Mouse (Mus musculus) C2C12 (cell line): ENCODE data around the gene Timmdc1. TPM values are rescaled to one million over a fixed set of nuclear protein-coding genes. Genes with fewer than 3 reads are reported as not detected.

Experiments used
- H3K27me3 ChIP-seq: one replicate; pipeline ENCODE4 v1.6.1; 2011; ENCODE audit not compliant: control insufficient read depth, insufficient read depth, insufficient read length
- H3K36me3 ChIP-seq: one replicate; pipeline ENCODE4 v1.6.1; 2011; ENCODE audit not compliant: control insufficient read depth, insufficient read depth
- H3K4me3 ChIP-seq: one replicate; pipeline ENCODE4 v1.5.1; 2011; ENCODE audit warnings: mild to moderate bottlenecking, control low read depth; ENCODE audit not compliant: poor library complexity, insufficient read depth, severe bottlenecking
- H3K79me2 ChIP-seq: one replicate; pipeline ENCODE4 v1.6.1; 2011; ENCODE audit not compliant: control insufficient read depth, insufficient read depth
- H3K79me3 ChIP-seq: one replicate; pipeline ENCODE4 v1.6.1; 2011; ENCODE audit warnings: low read depth, control low read depth
- H3ac ChIP-seq: one replicate; pipeline ENCODE3; 2011; ENCODE audit warnings: low read depth; ENCODE audit not compliant: control insufficient read depth, insufficient read length
- CEBPB ChIP-seq: IDR thresholded peaks from one replicate; pipeline ENCODE4 v1.6.1; 2011; ENCODE audit warnings: low read depth, mild to moderate bottlenecking, control low read depth, moderate library complexity
- CTCF ChIP-seq: IDR thresholded peaks from one replicate; pipeline ENCODE4 v1.5.1; 2011; ENCODE audit not compliant: control insufficient read depth, insufficient read depth, insufficient read length
- FOSL1 ChIP-seq: IDR thresholded peaks from one replicate; pipeline ENCODE4 v1.8.0; 2011; ENCODE audit warnings: mild to moderate bottlenecking, low read length; ENCODE audit not compliant: poor library complexity, insufficient read depth, severe bottlenecking
- MAX ChIP-seq: IDR thresholded peaks from one replicate; pipeline ENCODE4 v1.6.1; 2011; ENCODE audit warnings: mild to moderate bottlenecking, control low read depth
- MYOD1 ChIP-seq: IDR thresholded peaks from one replicate; pipeline ENCODE4 v1.6.1; 2011; ENCODE audit warnings: low read depth; ENCODE audit not compliant: control insufficient read depth, insufficient read length
- MYOG ChIP-seq: IDR thresholded peaks from one replicate; pipeline ENCODE4 v1.6.1; 2011; ENCODE audit not compliant: control insufficient read depth, insufficient read length; ENCODE audit errors: extremely low read depth
- USF1 ChIP-seq: IDR thresholded peaks from one replicate; pipeline ENCODE4 v1.6.1; 2011; ENCODE audit warnings: low read depth, mild to moderate bottlenecking, control low read depth, moderate library complexity
- polyA plus RNA-seq: library from polyadenylated mRNA; unstranded; fragments of >200 nt; fragmentation: generic; extraction: Trizol; gene quantifications from one replicate; pipeline ENCODE4 v1.2.1, GENCODE M21; 2012; ENCODE audit warnings: missing spikeins

Gene Timmdc1
- polyA plus RNA-seq, 1 experiment: 29.5 TPM

- Histone ChIP-seq H3K4me3 (peak overlapping the region; percentile 76), H3K79me2 (peaks cover 49% of the 10 kb centered on the region), H3K36me3 (peaks cover 13% of the 10 kb centered on the region), H3K27me3 (peaks cover 3% of the 10 kb centered on the region), H3K79me3 (peaks cover 34% of the 10 kb centered on the region), H3ac (peak overlapping the region; percentile 84)
- no peak for TF ChIP-seq CTCF
- TF ChIP-seq MYOG: no peak
- TF ChIP-seq MYOD1: no peak
- no peak for TF ChIP-seq USF1
- TF ChIP-seq MAX: no peak
- TF ChIP-seq FOSL1: no peak
- no peak for TF ChIP-seq CEBPB
Measured at GRCm38 (mm10) chr16:38562131-38562967, 39.9 kb upstream of the Timmdc1 start.

GRCm38 (mm10) chr16:38558221-38558748, 35.8 kb upstream of the Timmdc1 start, which contains the start of gene Tmem39a:
Gene Tmem39a (plus strand): TSS chr16:38558698.
- H3K79me2 ChIP-seq: peaks cover 8% of the 10 kb centered on the region
- peaks cover 6% of the 10 kb centered on the region for H3K79me3 ChIP-seq
- peaks cover 14% of the 10 kb centered on the region for H3K27me3 ChIP-seq
- H3K36me3 ChIP-seq: no peaks in the 10 kb centered on the region
- no peak for TF ChIP-seq MYOG
- TF ChIP-seq FOSL1: no peak
- TF ChIP-seq MAX: no peak
- no peak for TF ChIP-seq CEBPB
- no peak for TF ChIP-seq MYOD1
- no peak within 1 kb of the TSS for H3K4me3 ChIP-seq
- no peak within 1 kb of the TSS for H3ac ChIP-seq

- H3K4me3 ChIP-seq: no peak overlapping the region
Measured at GRCm38 (mm10) chr16:38555988-38556387, 33.5 kb upstream of the Timmdc1 start.

GRCm38 (mm10) chr16:38549479-38550396, 27.3 kb upstream of the Timmdc1 start, which contains the start of gene Poglut1:
Gene Poglut1 (minus strand): TSS chr16:38550258.
- no peaks in the 10 kb centered on the region for H3K27me3 ChIP-seq
- H3K79me3 ChIP-seq: no peaks in the 10 kb centered on the region
- H3ac ChIP-seq: peak within 1 kb of the TSS; percentile 88
- TF ChIP-seq USF1 (peak; percentile 83), MAX (peak; percentile 97), FOSL1 (no peak)
- H3K79me2 ChIP-seq: peaks cover 28% of the 10 kb centered on the region
- H3K4me3 ChIP-seq: peak within 1 kb of the TSS; percentile 71
- H3K36me3 ChIP-seq: peaks cover 32% of the 10 kb centered on the region

More at GRCm38 (mm10) chr16:38555988-38556387, 33.5 kb upstream of the Timmdc1 start:
- TF ChIP-seq MAX (no peak), MYOD1 (no peak), CTCF (no peak)
- Histone ChIP-seq H3K27me3 (peaks cover 14% of the 10 kb centered on the region), H3ac (no peak overlapping the region), H3K79me3 (no peaks in the 10 kb centered on the region), H3K79me2 (no peaks in the 10 kb centered on the region), H3K36me3 (no peaks in the 10 kb centered on the region)

GRCm38 (mm10) chr16:38548000-38548399, 25.5 kb upstream of the Timmdc1 start:
- Histone ChIP-seq H3ac (no peak overlapping the region), H3K79me2 (peaks cover 31% of the 10 kb centered on the region), H3K4me3 (no peak overlapping the region), H3K79me3 (no peaks in the 10 kb centered on the region), H3K27me3 (no peaks in the 10 kb centered on the region), H3K36me3 (peaks cover 46% of the 10 kb centered on the region)
- TF ChIP-seq USF1 (no peak), MYOG (no peak), FOSL1 (no peak)
